Mouse (Mus musculus) common myeloid progenitor, adult 5-6 weeks (primary cell): ENCODE data around the gene Pms1. TPM values are rescaled to one million over a fixed set of nuclear protein-coding genes. Genes with fewer than 3 reads are reported as not detected.
"Not testable (repeated sequence)": the region's sequence is repeated elsewhere in the genome, so short reads cannot be mapped to it uniquely, and the experiment has no call there.

ENCODE experiments used
- ATAC-seq: replicated peaks from 2 replicates; pipeline ENCODE4 v1.8.0; 2016; ENCODE audit warnings: low read depth, mild to moderate bottlenecking, moderate TSS enrichment, inconsistent platforms; ENCODE audit not compliant: poor library complexity, severe bottlenecking
- total RNA-seq: library from RNA; stranded (forward); fragments of 200-1000, 187-1606 nt; gene quantifications from 2 replicates; pipeline ENCODE4 v1.2.3, GENCODE M21; 2017

The Pms1 gene
- 20.8 and 22.7 TPM in 2 replicates for total RNA-seq

GRCm38 (mm10) chr1:53296581-53297383, at the start of gene Pms1, which contains the start of the genes Ormdl1 and Gm28778:
Gene Pms1 (minus strand): TSS chr1:53297018.
Gene Ormdl1 (plus strand): TSS chr1:53297095.
Gene Gm28778 (plus strand): TSS chr1:53297111.
- peak; percentile 98 for ATAC-seq

- ATAC-seq: 0 out of 2 replicates have a peak, but pooled peaks have one; percentile 52
Measured at GRCm38 (mm10) chr1:53341071-53341470, 44.3 kb upstream of the Pms1 start.

GRCm38 (mm10) chr1:53337403-53337802, 40.6 kb upstream of the Pms1 start:
- not testable (repeated sequence) for ATAC-seq

- no peak for ATAC-seq
Measured at GRCm38 (mm10) chr1:53335465-53335864, 38.6 kb upstream of the Pms1 start.

- not testable (repeated sequence) for ATAC-seq
Measured at GRCm38 (mm10) chr1:53333527-53333926, 36.7 kb upstream of the Pms1 start.

GRCm38 (mm10) chr1:53324827-53325494, 28.1 kb upstream of the Pms1 start:
- ATAC-seq: no peak

- no peak for ATAC-seq
Measured at GRCm38 (mm10) chr1:53324277-53324676, 27.5 kb upstream of the Pms1 start.

- ATAC-seq: no peak
Measured at GRCm38 (mm10) chr1:53323254-53323653, 26.4 kb upstream of the Pms1 start.

GRCm38 (mm10) chr1:53321662-53322344, 25.0 kb upstream of the Pms1 start:
- no peak for ATAC-seq

- peak; percentile 97 for ATAC-seq
Measured at GRCm38 (mm10) chr1:53312989-53313967, 16.5 kb upstream of the Pms1 start, which contains the start of gene Osgepl1. Gene Osgepl1 (plus strand): TSS chr1:53313624.

- no peak for ATAC-seq
Measured at GRCm38 (mm10) chr1:53300506-53300905, 3.7 kb upstream of the Pms1 start.

- ATAC-seq: no peak
Measured at GRCm38 (mm10) chr1:53291197-53291596, 5.6 kb downstream of the Pms1 start.

- peak; percentile 72; the same call in 1 of the 2 replicates for ATAC-seq
Measured at GRCm38 (mm10) chr1:53272646-53273045, 24.2 kb downstream of the Pms1 start.

GRCm38 (mm10) chr1:53269901-53270300, 26.9 kb downstream of the Pms1 start:
- no peak for ATAC-seq

- ATAC-seq: not testable (repeated sequence)
Measured at GRCm38 (mm10) chr1:53264958-53265612, 31.7 kb downstream of the Pms1 start.

- 0 out of 2 replicates have a peak, but pooled peaks have one; percentile 29 for ATAC-seq
Measured at GRCm38 (mm10) chr1:53226063-53226462, 70.8 kb downstream of the Pms1 start.

GRCm38 (mm10) chr1:53225616-53226015, 71.2 kb downstream of the Pms1 start:
- no peak for ATAC-seq

GRCm38 (mm10) chr1:53224775-53225174, 72.0 kb downstream of the Pms1 start:
- no peak for ATAC-seq

GRCm38 (mm10) chr1:53210136-53210535, 86.7 kb downstream of the Pms1 start:
- no peak for ATAC-seq
